Mouse (Mus musculus) kidney, adult 8-10 months (tissue): ENCODE data around the gene E2f7.

ENCODE experiments used
- DNase-seq, 2 experiments: peaks; one replicate each; pipeline ENCODE4 v3.0.0; 2022

Gene E2f7

DNA sequence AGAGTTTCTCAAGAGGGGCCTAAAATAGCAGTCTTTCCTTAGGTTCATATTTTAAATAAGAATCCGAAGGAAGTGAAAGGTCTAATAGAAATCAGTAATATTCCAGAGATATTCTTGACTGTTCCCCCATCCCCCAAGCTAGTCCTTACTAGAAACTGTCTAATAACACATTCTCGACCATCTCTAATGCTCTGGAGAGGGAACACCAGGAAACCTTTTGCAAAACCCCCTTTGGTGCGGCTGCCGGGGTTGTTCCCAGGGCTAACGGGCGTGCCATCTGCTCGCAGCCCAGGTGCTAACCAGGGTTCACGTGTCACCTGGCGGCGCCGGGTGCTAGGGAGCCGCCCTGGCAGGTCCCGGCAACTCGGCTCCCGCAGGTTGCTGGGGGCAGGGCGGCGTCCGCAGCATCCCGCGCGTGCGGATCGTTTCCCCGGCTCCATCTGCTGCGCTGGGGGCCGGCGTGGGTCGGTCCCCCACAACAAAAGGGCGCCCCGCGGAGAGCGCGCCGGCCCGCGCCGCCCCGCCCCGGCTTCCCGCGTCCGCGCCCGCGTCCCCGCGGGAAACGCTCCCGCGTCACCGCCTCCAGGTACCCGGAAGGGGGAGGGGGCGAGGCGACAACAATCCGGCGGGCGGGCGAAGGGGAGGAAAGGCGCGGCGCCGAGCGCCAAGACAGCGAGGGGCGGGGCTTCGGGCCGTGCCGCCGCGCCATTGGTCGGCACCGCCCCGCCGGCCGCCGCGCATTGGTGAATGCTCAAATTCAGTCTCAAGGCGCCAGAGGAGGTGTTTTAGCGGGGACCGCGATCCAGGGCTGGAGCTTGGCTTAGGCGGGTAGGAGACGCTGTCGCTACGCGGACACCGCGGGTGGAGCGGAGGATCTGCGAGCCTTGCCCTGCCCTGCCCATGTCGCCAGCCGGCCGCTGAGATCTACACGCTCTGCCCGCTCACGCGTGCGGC is at the start of gene E2f7:
Gene E2f7, plus strand, starts transcription at position 754 of the 954 bp plus-strand sequence.
- peak; percentile 84 to 86 for DNase-seq

- peak; percentile 6 to 15 for DNase-seq
These were observed 44.0 kb upstream of the E2f7 start for GRCm38 (mm10) chr10:110701276-110701675.

DNA sequence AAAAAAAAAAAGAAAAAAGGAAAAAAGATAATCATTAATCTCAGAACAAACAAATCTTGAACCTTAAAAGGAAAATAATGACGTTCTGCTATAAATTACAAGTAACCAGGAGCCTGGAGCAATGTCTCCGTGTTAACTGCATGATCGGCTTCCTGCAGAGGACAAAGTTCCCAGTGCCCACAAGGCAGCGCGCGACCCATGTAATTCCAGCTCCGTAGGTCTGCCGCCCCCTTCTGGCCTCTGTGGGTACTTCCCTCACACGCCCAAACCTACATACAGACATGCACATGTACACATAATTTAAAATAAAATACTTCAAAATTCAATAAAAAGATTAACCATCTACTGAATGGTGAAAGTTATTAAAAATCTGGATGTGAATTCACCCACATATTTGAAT is 39.6 kb upstream of the E2f7 start:
- DNase-seq, result peak; percentile 12 to 55

DNA sequence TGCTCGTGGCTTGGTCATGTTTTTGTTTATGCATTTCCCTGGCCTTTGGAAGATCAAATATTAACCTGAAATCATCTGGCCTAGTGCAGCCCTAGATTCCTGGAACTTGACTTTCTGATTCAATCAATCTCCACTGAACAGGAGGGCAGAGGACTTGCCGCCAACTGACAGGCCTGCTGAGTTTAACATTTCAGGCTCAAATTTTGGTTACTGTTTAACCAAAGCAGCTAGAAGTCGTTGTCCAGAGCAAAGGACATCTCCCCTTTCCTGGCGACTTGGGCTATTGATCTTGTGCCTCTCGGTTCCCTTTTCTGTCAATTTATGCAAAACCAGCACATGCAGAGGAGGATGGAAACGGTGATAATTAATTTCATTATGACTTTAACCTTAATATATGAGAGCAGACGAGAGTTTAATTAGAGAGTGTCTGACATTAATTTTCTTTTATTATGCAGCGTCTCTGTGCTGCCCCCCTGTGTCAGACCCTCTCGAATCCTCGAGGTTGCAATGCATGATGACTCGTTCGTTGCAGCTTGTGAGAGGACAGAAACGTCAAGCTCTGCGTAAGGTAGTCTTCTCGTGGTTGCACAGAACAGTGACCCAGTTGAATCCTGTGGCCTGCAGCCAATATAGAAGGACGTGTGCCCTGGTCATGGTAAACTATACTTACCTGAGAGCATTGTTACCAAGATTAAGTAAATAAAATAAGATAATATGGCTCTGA is 37.7 kb upstream of the E2f7 start:
- peak; percentile 71 to 88 for DNase-seq

- no peak for DNase-seq
These were observed 28.4 kb upstream of the E2f7 start for GRCm38 (mm10) chr10:110716887-110717286.

DNA sequence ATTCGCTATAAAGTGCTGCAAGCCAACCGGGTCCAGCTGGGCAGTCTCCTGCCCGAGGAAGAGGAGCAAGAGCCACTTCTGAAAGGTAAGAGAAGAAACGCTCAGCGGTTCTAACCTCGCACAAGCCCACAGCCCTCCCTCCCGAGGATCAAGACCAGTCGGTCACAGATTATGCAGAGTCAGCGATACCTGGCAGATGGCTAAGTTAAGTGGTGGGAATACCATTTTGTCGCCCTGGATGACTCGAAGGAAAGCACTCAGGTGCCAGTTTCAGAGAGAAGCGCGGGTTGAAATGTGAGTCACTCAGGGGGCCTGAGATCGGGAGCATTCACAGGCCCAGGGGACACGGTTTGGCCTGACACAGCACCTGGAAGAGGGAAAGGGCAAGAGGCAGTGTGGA is 18.8 kb upstream of the E2f7 start:
- DNase-seq, result no peak

DNA sequence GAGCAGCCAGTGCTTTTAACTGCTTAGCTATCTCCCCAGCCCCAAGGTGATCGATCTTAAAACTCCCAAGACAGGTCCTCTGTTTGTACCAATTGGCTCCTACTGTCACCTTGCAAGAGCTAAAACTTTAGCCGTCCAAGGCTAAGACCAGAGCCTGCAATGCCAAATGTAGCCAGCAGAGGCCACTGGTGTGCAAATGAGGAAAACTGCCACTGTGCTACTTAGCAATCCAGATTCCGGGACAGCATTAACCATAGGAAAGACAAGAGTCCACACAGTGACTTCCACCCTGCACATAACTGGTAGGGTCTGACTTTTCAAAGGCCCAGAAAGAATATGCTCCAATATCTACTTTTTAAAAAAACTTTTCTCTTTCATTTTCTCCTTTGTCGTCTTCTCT is 17.4 kb upstream of the E2f7 start:
- DNase-seq, result peak; percentile 22 to 67

DNA sequence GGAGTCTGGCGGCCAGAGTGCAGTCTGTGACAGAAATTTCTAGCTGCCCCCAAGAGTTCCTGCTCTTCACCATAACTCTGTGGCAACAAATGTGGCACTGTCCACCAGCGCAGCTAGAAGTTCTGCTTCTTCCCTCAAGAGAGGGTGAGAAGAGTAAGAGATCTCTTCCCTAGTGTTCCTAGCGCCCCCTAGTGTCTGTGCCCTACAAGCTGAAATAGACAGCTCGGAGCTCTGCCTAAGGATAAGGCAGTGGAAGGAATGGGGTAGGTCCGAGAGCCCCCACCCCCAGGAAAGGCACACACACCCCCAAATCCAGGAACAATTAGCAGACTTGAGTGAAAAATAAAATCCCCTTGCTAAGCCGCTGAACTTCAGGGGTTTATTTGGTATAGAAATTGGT is 11.9 kb upstream of the E2f7 start:
- DNase-seq, result peak; percentile 31 to 74

DNA sequence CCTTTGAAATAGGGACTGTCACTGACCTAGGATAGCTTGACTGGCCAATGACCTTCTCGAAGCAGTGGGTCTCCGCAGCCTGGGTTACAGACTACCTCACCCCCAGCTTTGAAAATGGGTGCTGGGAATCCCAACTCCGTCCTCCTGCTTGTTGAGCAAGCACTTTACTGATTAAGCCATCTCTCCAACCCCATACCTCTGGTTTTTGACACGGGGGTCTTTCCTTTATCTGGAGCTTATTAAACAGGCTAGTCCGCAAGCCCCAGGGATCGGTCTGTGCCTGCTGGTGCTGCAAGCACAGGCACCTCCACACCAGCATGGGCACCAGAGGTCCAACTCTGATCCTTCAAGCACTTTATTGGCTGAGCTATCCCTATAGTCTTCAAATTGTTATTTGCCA is 1.5 kb upstream of the E2f7 start:
- no peak for DNase-seq

GRCm38 (mm10) chr10:110744120-110744519 is 1.1 kb upstream of the E2f7 start:
- DNase-seq, result no peak

- no peak for DNase-seq
These were observed 397 bp downstream of the E2f7 start for GRCm38 (mm10) chr10:110745640-110746032.

DNA sequence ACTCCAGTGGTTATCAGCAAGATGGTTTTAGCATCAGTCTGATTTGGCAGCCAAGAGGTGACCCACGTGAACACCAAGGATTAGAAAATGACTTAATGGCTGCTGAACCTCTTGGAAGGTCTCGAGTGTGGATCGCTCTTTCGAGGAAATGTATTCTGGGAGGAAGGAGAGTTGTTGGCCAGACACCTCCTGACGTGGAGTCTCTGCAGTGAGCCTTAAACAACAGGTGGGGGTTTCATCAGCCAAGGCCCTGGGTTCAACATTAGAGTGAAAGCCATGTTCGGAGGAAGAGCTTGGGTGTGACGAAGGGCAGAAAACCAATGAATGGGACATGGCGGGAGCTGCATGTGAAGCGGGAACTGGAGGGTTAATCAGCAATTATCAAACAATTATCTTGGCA is 3.8 kb downstream of the E2f7 start:
- DNase-seq, result no peak

- no peak for DNase-seq
These were observed 4.5 kb downstream of the E2f7 start for GRCm38 (mm10) chr10:110749510-110750305.

GRCm38 (mm10) chr10:110752849-110753248 is 7.6 kb downstream of the E2f7 start:
- DNase-seq, result no peak

DNA sequence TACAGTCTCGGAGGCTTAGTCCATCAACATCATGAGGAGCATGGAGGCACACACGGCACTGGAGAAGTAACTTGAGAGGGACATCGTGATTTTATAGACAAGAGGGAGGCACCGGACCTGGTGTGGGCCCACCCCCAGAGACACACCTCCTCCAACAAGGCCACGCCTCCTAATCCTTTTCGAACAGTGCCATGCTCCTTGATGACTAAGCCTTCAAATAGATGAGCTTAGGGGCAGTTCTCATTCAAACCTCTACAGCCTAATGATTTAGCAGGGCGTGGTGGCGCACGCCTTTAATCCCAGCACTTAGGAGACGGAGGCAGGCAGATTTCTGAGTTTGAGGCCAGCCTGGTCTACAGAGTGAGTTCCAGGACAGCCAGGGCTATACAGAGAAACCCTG is 10.3 kb downstream of the E2f7 start:
- no peak for DNase-seq

- DNase-seq, result no peak
These were observed 11.1 kb downstream of the E2f7 start for GRCm38 (mm10) chr10:110756271-110756793.

- DNase-seq, result peak; percentile 24 to 29
These were observed 15.3 kb downstream of the E2f7 start for GRCm38 (mm10) chr10:110760552-110760951.

- DNase-seq, result no peak
These were observed 17.1 kb downstream of the E2f7 start for GRCm38 (mm10) chr10:110762134-110762884.

GRCm38 (mm10) chr10:110763416-110763815 is 18.2 kb downstream of the E2f7 start:
- DNase-seq, result no peak

- DNase-seq, result no peak
These were observed 24.3 kb downstream of the E2f7 start for GRCm38 (mm10) chr10:110769538-110769937.

GRCm38 (mm10) chr10:110773201-110773600 is 28.0 kb downstream of the E2f7 start:
- DNase-seq, result no peak

DNA sequence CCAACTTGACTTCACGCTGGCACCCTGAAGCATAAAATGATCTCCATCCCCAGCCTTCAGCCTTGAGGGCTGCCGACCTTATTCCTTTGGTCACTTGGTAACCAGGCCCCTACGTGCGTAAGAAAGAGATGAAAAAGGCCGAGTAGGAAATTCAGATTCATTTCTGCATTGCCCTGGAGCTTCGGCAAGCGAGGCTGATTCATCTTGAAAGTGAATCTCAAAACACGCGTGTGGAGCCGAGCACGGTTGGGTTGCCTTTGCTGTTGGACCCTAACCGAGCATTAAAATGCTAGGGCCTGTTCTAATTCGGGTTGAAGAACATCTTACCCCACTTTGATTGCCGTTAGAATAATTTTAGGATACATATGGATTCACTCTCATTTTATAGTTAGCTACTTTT is 28.6 kb downstream of the E2f7 start:
- DNase-seq, result no peak
